Mouse (Mus musculus): ENCODE results near the gene Tesmin. TPM values are rescaled to one million over a fixed set of nuclear protein-coding genes. Genes with fewer than 3 reads are reported as not detected.
A peak's percentile ranks its signal among the peaks of the same experiment; 100 is the strongest.

The Tesmin gene
- total RNA-seq, 2 experiments from 2014 or later, result 2.8 to 3.4 TPM

DNA sequence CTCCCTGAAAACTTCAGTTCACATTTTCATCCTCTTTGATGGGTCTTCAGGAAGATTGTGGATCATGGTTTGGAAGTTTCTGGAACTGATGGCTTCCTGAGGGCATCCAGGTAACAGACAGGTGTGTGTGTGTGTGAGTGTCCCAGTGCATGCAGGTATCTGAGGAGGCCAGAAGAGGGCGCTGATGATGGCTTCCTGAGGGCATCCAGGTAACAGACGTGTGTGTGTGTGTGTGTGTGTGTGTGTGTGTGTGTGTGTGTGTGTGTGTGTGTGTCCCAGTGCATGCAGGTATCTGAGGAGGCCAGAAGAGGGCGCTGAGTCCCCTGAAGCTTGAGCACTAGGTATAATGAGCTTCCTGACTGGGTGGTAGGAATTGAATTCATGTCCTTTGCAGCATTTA, 58.7 kb downstream of the Tesmin start:
- no peak for DNase-seq

DNA sequence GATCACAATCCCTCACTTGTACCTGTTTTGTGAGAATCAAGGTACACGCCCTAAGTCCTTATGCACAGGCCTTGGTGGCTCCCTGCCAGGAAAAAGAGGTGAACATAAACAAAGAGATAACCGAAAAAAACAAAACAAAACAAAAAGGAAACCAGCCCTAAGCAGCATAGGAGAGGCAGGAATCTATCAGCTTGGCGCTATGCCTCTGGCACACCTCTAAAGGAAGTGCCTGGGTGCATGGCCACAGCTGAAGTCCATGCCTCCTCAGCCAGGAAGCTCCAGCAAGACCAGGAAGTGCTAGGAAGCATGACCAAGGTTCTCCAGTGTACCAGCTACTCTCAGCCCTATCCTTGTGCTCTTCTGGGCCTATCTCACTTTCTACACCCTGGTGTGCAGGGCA, 60.6 kb downstream of the Tesmin start:
- no peak for DNase-seq

DNA sequence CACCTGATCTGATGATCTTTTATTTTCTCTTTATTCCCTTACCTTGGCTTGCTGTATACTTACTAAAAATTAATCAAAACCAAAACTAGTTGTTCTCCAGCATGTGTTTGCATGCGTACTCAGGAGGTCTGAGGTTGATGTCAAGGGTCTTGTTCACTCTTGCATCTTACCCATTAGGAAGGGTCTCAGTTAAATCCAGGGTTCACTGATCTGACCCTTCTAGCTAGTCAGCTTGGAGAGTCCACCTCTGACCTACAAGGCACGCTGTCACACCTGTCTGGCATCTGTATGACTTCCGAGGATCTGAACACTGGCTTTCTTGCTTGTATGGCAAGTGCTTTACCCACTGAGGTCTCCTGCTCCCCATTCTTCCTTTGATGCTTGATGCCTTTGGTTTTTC, 62.1 kb downstream of the Tesmin start:
- DNase-seq, result no peak

DNA sequence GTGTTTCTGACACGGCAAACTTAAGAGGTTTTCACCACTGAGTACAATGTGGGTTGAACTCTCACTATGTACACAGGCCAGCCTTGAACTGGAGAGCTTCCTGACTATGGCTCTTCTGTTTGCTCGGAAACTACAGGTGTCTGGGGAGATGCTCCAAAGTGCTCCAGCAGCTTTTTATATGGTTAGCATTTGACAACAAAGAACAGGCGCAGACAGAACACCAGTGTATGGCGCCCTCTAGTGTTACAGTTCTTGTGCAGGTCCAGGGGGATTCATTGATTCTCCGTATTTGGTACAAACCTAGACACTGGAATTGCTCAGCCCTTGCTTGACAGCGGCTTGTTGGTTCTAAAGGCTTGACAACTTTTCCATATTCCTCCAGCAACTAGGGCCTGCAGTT, 62.5 kb downstream of the Tesmin start:
- peak; percentile 74 for DNase-seq

DNA sequence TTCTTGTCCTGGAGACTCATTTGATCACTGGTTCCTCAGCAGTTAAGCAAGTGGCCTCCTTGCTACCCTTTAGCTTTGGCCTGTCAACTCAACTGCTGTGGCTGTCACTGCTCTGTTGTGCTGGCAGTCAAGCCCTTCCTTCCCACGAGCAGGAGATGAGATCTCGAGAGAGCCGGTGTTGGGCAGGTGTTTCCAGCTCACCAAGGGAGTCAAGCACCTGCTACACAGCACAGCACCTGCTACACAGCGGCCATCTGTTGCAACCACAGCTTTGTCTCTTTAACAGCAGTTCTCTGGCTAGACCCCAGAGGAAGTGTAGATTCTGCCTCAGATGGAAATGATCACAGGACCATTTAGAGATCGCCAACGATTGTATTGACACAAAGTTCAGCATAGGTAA, 63.0 kb downstream of the Tesmin start:
- DNase-seq, result no peak

Other genes starting within 250 kb of the Tesmin start
- 10 to 100 TPM; 69.4 to 71.9 TPM for gene Mrpl21, start 106.0 kb upstream of the Tesmin start, total RNA-seq (2021)
- 1 to 10 TPM; 4.4 to 4.5 TPM for gene Ighmbp2, start 105.8 kb upstream of the Tesmin start, total RNA-seq (2021)
- 100 to 1,000 TPM; 135 to 145 TPM for gene Cpt1a, start 66.5 kb upstream of the Tesmin start, total RNA-seq (2021)
- gene Gal, start 25.7 kb downstream of the Tesmin start, total RNA-seq (2021), result under 1 TPM; 0.36 to 0.47 TPM
- gene Ppp6r3, start 186.9 kb downstream of the Tesmin start, total RNA-seq (2021), result 100 to 1,000 TPM; 108 TPM

All from heart, postnatal 4 days (tissue).